23 mouse cellular contexts compared by ENCODE assay signal in genomic region chr10:26983583-26983982, GRCm38 (mm10).
"Had no signal": no experiment of that assay in that cellular context is flagged by ENCODE, and none has a peak within 500 bp of the region (broad histone marks: within the 10 kb centered on the region; RNA-seq: fewer than 3 reads in every experiment).

No protein-coding gene starts in this region.

- H3K9me3 ChIP-seq: liver, embryonic 12.5 days; liver, embryonic 15.5 days; lung, embryonic 15.5 days; megakaryocyte, embryonic 14.5 days; midbrain, embryonic 12.5 days; neural tube, embryonic 13.5 days had no signal

- H3K27me3 ChIP-seq: liver, embryonic 12.5 days; liver, embryonic 15.5 days; lung, embryonic 15.5 days; megakaryocyte, embryonic 14.5 days; midbrain, embryonic 12.5 days; neural tube, embryonic 13.5 days had no signal

- H3K4me1 ChIP-seq: liver, embryonic 12.5 days; liver, embryonic 15.5 days; lung, embryonic 15.5 days; megakaryocyte, embryonic 14.5 days; midbrain, embryonic 12.5 days; neural tube, embryonic 13.5 days had no signal

- H3K27ac ChIP-seq: kidney, postnatal 0 days; layer of hippocampus, adult 2 months; liver, embryonic 12.5 days; liver, embryonic 15.5 days; lung, embryonic 15.5 days; midbrain, embryonic 12.5 days; neural tube, embryonic 13.5 days; stomach, postnatal 0 days had no signal

- H3K4me3 ChIP-seq: layer of hippocampus, adult 2 months; liver, embryonic 12.5 days; liver, embryonic 15.5 days; lung, embryonic 15.5 days; megakaryocyte, embryonic 14.5 days; midbrain, embryonic 12.5 days; myocyte; neural tube, embryonic 13.5 days had no signal

- DNase-seq: kidney, adult 2 months; kidney, postnatal 25 days; layer of hippocampus, adult 9-11 months; liver; lung, adult 18-20 months; lung, postnatal 10 days; lung, postnatal 36 days; retina, postnatal 1 day; right cerebral cortex, postnatal 25 days; thymus, postnatal 25 days had no signal

- ATAC-seq: inflammation-experienced regulatory T-cells, adult 6 months; intestine, postnatal 0 days; liver, embryonic 12.5 days; midbrain, embryonic 16.5 days had no signal

- H3K9ac ChIP-seq: liver, embryonic 12.5 days; liver, embryonic 15.5 days; lung, embryonic 15.5 days; midbrain, embryonic 12.5 days; neural tube, embryonic 13.5 days had no signal

- H3K36me3 ChIP-seq: liver, embryonic 12.5 days; liver, embryonic 15.5 days; lung, embryonic 15.5 days; midbrain, embryonic 12.5 days; neural tube, embryonic 13.5 days had no signal

- H3K4me2 ChIP-seq: liver, embryonic 12.5 days; liver, embryonic 15.5 days; lung, embryonic 15.5 days; midbrain, embryonic 12.5 days; neural tube, embryonic 13.5 days had no signal
